ENCODE assay signal across 28 mouse cellular contexts in genomic region chr7:124861397-124861796, GRCm38 (mm10).
"Had no signal": no experiment of that assay in that cellular context is flagged by ENCODE, and none has a peak within 500 bp of the region (broad histone marks: within the 10 kb centered on the region; RNA-seq: fewer than 3 reads in every experiment).

No protein-coding gene starts in this region.

- H3K27me3 ChIP-seq: embryonic facial prominence, embryonic 12.5 days; embryonic facial prominence, embryonic 13.5 days; embryonic facial prominence, embryonic 15.5 days; forebrain, embryonic 12.5 days; forebrain, embryonic 13.5 days; forebrain, embryonic 15.5 days had no signal

- H3K4me2 ChIP-seq: embryonic facial prominence, embryonic 12.5 days; embryonic facial prominence, embryonic 13.5 days; embryonic facial prominence, embryonic 15.5 days; forebrain, embryonic 12.5 days; forebrain, embryonic 13.5 days; forebrain, embryonic 15.5 days had no signal

- DNase-seq: cerebellum, adult 2 months; cerebellum, adult 8-10 months; cerebellum, adult 9-10 months; cerebellum, adult 9-11 months; cerebellum, postnatal 10 days; cerebellum, postnatal 14 days; cerebellum, postnatal 25 days; cerebellum, postnatal 36 days; embryo, embryonic 11 days; forebrain, postnatal 0 days; gastrocnemius, adult 2 months; gastrocnemius, postnatal 10 days; gastrocnemius, postnatal 14 days; gastrocnemius, postnatal 25 days; gastrocnemius, postnatal 36 days; heart, adult 18-20 months; heart, adult 2 months had no signal

- H3K9ac ChIP-seq: embryonic facial prominence, embryonic 12.5 days; embryonic facial prominence, embryonic 13.5 days; embryonic facial prominence, embryonic 15.5 days; forebrain, embryonic 12.5 days; forebrain, embryonic 13.5 days; forebrain, embryonic 15.5 days; forebrain, postnatal 0 days had no signal

- H3K36me3 ChIP-seq: embryonic facial prominence, embryonic 10.5 days; embryonic facial prominence, embryonic 12.5 days; embryonic facial prominence, embryonic 13.5 days; embryonic facial prominence, embryonic 15.5 days; forebrain, embryonic 10.5 days; forebrain, embryonic 12.5 days; forebrain, embryonic 15.5 days had no signal

- ATAC-seq: forebrain, embryonic 13.5 days; forebrain, embryonic 14.5 days; forebrain, embryonic 15.5 days; forebrain, embryonic 16.5 days; forebrain, postnatal 0 days had no signal

- H3K27ac ChIP-seq: embryonic facial prominence, embryonic 10.5 days; embryonic facial prominence, embryonic 12.5 days; embryonic facial prominence, embryonic 13.5 days; embryonic facial prominence, embryonic 15.5 days; forebrain, embryonic 10.5 days; forebrain, embryonic 12.5 days; forebrain, embryonic 13.5 days; forebrain, embryonic 15.5 days; gastrocnemius, adult 2 months; heart, adult 2 months had no signal

- H3K4me3 ChIP-seq: embryonic facial prominence, embryonic 10.5 days; embryonic facial prominence, embryonic 12.5 days; embryonic facial prominence, embryonic 13.5 days; embryonic facial prominence, embryonic 15.5 days; erythroblast, embryonic 14.5 days; forebrain, embryonic 10.5 days; forebrain, embryonic 12.5 days; forebrain, embryonic 13.5 days; forebrain, embryonic 15.5 days; gastrocnemius, adult 2 months; heart, adult 2 months had no signal

- H3K9me3 ChIP-seq: embryonic facial prominence, embryonic 10.5 days; embryonic facial prominence, embryonic 12.5 days; embryonic facial prominence, embryonic 13.5 days; embryonic facial prominence, embryonic 15.5 days had no signal

- H3K4me1 ChIP-seq: embryonic facial prominence, embryonic 10.5 days; embryonic facial prominence, embryonic 12.5 days; embryonic facial prominence, embryonic 13.5 days; forebrain, embryonic 10.5 days; forebrain, embryonic 12.5 days; forebrain, embryonic 13.5 days; forebrain, embryonic 15.5 days had no signal
